Mouse (Mus musculus) hindbrain, postnatal 0 days (tissue): Measurements from ENCODE around the gene Prss54. TPM values are rescaled to one million over a fixed set of nuclear protein-coding genes. Genes with fewer than 3 reads are reported as not detected.
A peak's percentile ranks its signal among the peaks of the same experiment; 100 is the strongest.

ENCODE experiments used
- ATAC-seq: fragments of 200-750 bp; cut with Nextera tagmentation; 2 replicates; pipeline ENCODE4 v1.8.0; 2017; ENCODE audit warnings: mild to moderate bottlenecking, moderate TSS enrichment, moderate library complexity
- DNase-seq: peaks from one replicate; pipeline ENCODE4 v3.0.0-alpha.2; 2015; ENCODE audit warnings: low spot score
- H3K27ac ChIP-seq: fragments of 300-500 bp; sonication (generic); 2 replicates; pipeline ENCODE4 v1.5.1; 2014; ENCODE audit warnings: mild to moderate bottlenecking
- H3K27me3 ChIP-seq: fragments of 300-500 bp; sonication (generic); 2 replicates; pipeline ENCODE4 v1.6.1; 2014; ENCODE audit warnings: low read length, mixed read lengths; ENCODE audit not compliant: insufficient read depth
- H3K36me3 ChIP-seq: fragments of 300-500 bp; sonication (generic); 2 replicates; pipeline ENCODE4 v1.6.1; 2014; ENCODE audit warnings: low read length, mixed read lengths; ENCODE audit not compliant: insufficient read depth
- H3K4me1 ChIP-seq: fragments of 300-500 bp; sonication (generic); 2 replicates; pipeline ENCODE4 v1.6.1; 2014; ENCODE audit warnings: antibody characterized with exemption, low read length, mixed read lengths; ENCODE audit not compliant: insufficient read depth
- H3K4me2 ChIP-seq: fragments of 300-500 bp; sonication (generic); 2 replicates; pipeline ENCODE4 v1.6.1; 2014; ENCODE audit warnings: low read depth, mild to moderate bottlenecking, low read length, moderate library complexity, mixed read lengths
- H3K4me3 ChIP-seq: fragments of 300-500 bp; sonication (generic); 2 replicates; pipeline ENCODE4 v1.5.1; 2014; ENCODE audit warnings: low read length
- H3K9ac ChIP-seq: fragments of 300-500 bp; sonication (generic); replicated peaks from 2 replicates; pipeline ENCODE4 v1.6.1; 2014; ENCODE audit warnings: mild to moderate bottlenecking, low read length, moderate library complexity, mixed read lengths
- H3K9me3 ChIP-seq: fragments of 300-500 bp; sonication (generic); 2 replicates; pipeline ENCODE4 v1.6.1; 2016; ENCODE audit warnings: low read length, mixed read lengths
- CTCF ChIP-seq: IDR thresholded peaks from 2 replicates; pipeline ENCODE4 v1.5.1; 2016; ENCODE audit warnings: antibody characterized with exemption, control low read depth, low read depth
- WGBS: fragments of 180-500 bp; shearing (Covaris S2); extraction: QIAGEN DNeasy Blood & Tissue Kit; methylation state at CpG from one replicate; pipeline ENCODE4 v1.1.7; 2014; 5-methylcytosine and 5-hydroxymethylcytosine counted together
- polyA plus RNA-seq: library from polyadenylated mRNA; unstranded; fragments of >200 nt; fragmentation: Nextera tagmentation; extraction: Ambion mirVana; gene quantifications from 2 replicates; pipeline ENCODE4 v1.2.1, GENCODE M21; 2015
- total RNA-seq: library from RNA; depleted of rRNA; stranded (reverse); fragments of >200 nt; gene quantifications from 2 replicates; pipeline ENCODE4 v1.2.3, GENCODE M21; 2014

Gene Prss54
- total and polyA plus RNA-seq, 2 experiments from 2014 or later = not detected

DNA sequence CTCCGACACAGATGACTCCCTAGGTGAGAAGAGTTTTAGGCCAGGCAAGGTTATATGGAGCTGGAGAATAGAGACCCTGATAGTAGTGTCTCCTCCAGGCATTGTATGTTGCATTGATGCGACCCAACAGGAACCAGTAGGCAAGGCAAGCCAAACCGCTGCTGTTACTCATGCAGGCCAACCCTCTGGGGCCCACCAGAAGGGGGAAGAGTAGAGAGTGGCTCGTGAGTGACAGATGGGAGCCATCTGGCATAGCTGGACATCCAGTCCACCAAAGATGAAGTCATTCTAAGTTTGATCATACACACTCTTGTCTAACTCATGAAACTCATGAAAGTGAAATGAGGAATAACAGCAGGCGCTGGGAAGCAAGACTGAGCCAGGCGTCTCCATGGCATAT is 9.3 kb downstream of the Prss54 start:
- Histone ChIP-seq H3K36me3 (no peaks in the 10 kb centered on the region), H3K27me3 (no peaks in the 10 kb centered on the region), H3K27ac (no peak overlapping the region), H3K9ac (no peak overlapping the region), H3K4me3 (no peak overlapping the region), H3K9me3 (no peaks in the 10 kb centered on the region), H3K4me1 (no peaks in the 10 kb centered on the region), H3K4me2 (no peak overlapping the region)
- TF ChIP-seq CTCF = no peak
- no peak for ATAC-seq
- peak; percentile 46 for DNase-seq
- 62% methylated on average over 6 of the region's 6 CpGs for WGBS

GRCm38 (mm10) chr8:95566217-95566616 is 9.9 kb downstream of the Prss54 start:
- H3K27me3 ChIP-seq = no peaks in the 10 kb centered on the region
- no peak overlapping the region for H3K4me2 ChIP-seq
- no peak for TF ChIP-seq CTCF
- DNase-seq (no peak), ATAC-seq (no peak)
- no peaks in the 10 kb centered on the region for H3K9me3 ChIP-seq
- H3K27ac ChIP-seq = no peak overlapping the region
- no peak overlapping the region for H3K9ac ChIP-seq
- no peaks in the 10 kb centered on the region for H3K36me3 ChIP-seq
- H3K4me3 ChIP-seq = no peak overlapping the region
- no peaks in the 10 kb centered on the region for H3K4me1 ChIP-seq
- WGBS = 56% methylated on average over 4 of the region's 4 CpGs

- H3K4me2 ChIP-seq = no peak overlapping the region
- no peak overlapping the region for H3K27ac ChIP-seq
- no peak overlapping the region for H3K9ac ChIP-seq
- no peaks in the 10 kb centered on the region for H3K9me3 ChIP-seq
- ATAC-seq (no peak), DNase-seq (no peak)
- no peaks in the 10 kb centered on the region for H3K4me1 ChIP-seq
- TF ChIP-seq CTCF = no peak
- H3K27me3 ChIP-seq = no peaks in the 10 kb centered on the region
- no peaks in the 10 kb centered on the region for H3K36me3 ChIP-seq
- H3K4me3 ChIP-seq = no peak overlapping the region
- WGBS = 92% methylated on average over 2 of the region's 2 CpGs
These were observed 20.2 kb downstream of the Prss54 start for GRCm38 (mm10) chr8:95555963-95556362.

GRCm38 (mm10) chr8:95551577-95551976 is 24.6 kb downstream of the Prss54 start:
- no peaks in the 10 kb centered on the region for H3K9me3 ChIP-seq
- no peak overlapping the region for H3K4me2 ChIP-seq
- H3K4me1 ChIP-seq = peaks cover 10% of the 10 kb centered on the region
- no peaks in the 10 kb centered on the region for H3K36me3 ChIP-seq
- WGBS = 59% methylated on average over 4 of the region's 4 CpGs
- H3K9ac ChIP-seq = no peak overlapping the region
- H3K27me3 ChIP-seq = no peaks in the 10 kb centered on the region
- TF ChIP-seq CTCF = no peak
- H3K4me3 ChIP-seq = no peak overlapping the region
- no peak for ATAC-seq
- no peak for DNase-seq
- H3K27ac ChIP-seq = no peak overlapping the region

GRCm38 (mm10) chr8:95549871-95550829 is 26.0 kb downstream of the Prss54 start:
- TF ChIP-seq CTCF = no peak
- ATAC-seq = peak; percentile 77
- Histone ChIP-seq H3K4me2 (peak overlapping the region; percentile 11; the same call in 1 of the 2 replicates), H3K4me1 (peaks cover 10% of the 10 kb centered on the region), H3K27ac (peak overlapping the region; percentile 66; the same call in 1 of the 2 replicates), H3K4me3 (no peak overlapping the region), H3K9me3 (no peaks in the 10 kb centered on the region), H3K27me3 (no peaks in the 10 kb centered on the region), H3K36me3 (no peaks in the 10 kb centered on the region), H3K9ac (no peak overlapping the region)
- WGBS = 28% methylated on average over 16 of the region's 16 CpGs
- peak; percentile 75 for DNase-seq

- WGBS = 59% methylated on average over 8 of the region's 8 CpGs
- H3K4me3 ChIP-seq = no peak overlapping the region
- no peaks in the 10 kb centered on the region for H3K27me3 ChIP-seq
- no peaks in the 10 kb centered on the region for H3K9me3 ChIP-seq
- ATAC-seq (no peak), DNase-seq (no peak)
- peaks cover 10% of the 10 kb centered on the region for H3K4me1 ChIP-seq
- no peak overlapping the region for H3K4me2 ChIP-seq
- no peak overlapping the region for H3K9ac ChIP-seq
- no peaks in the 10 kb centered on the region for H3K36me3 ChIP-seq
- TF ChIP-seq CTCF = no peak
- no peak overlapping the region for H3K27ac ChIP-seq
These were observed 28.2 kb downstream of the Prss54 start for GRCm38 (mm10) chr8:95547931-95548330.

DNA sequence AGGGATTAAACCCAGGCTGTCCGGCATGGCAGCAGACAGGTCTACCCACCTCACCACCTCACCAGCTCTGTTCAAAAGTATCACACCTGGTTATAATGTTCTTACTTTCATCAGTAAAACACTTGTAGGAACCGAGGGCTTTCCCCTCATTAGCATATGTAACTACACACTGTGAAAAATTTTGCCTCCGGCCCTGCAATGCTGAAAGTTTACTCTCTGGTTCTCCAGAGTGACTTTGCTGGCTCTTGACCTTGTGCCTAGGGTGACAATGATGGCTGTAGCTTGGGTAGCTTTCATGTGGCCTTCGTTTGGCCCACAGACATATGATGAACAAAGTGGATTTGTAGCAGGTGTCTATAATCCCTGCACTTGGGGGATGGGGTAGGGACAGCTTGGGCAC is 29.2 kb downstream of the Prss54 start:
- Histone ChIP-seq H3K9ac (no peak overlapping the region), H3K4me1 (peaks cover 10% of the 10 kb centered on the region), H3K4me3 (no peak overlapping the region), H3K36me3 (no peaks in the 10 kb centered on the region), H3K4me2 (no peak overlapping the region), H3K27me3 (no peaks in the 10 kb centered on the region), H3K27ac (no peak overlapping the region), H3K9me3 (no peaks in the 10 kb centered on the region)
- no peak for ATAC-seq
- no peak for TF ChIP-seq CTCF
- no peak for DNase-seq
- 85% methylated on average over 4 of the region's 4 CpGs for WGBS
